Mouse (Mus musculus): ENCODE measurements around the gene Fcamr. TPM values are rescaled to one million over a fixed set of nuclear protein-coding genes. Genes with fewer than 3 reads are reported as not detected.
A peak's percentile ranks its signal among the peaks of the same experiment; 100 is the strongest.

The Fcamr gene
- total and polyA plus RNA-seq, 3 experiments, result 0.17 to 1.7 TPM; not detected in 1

DNA sequence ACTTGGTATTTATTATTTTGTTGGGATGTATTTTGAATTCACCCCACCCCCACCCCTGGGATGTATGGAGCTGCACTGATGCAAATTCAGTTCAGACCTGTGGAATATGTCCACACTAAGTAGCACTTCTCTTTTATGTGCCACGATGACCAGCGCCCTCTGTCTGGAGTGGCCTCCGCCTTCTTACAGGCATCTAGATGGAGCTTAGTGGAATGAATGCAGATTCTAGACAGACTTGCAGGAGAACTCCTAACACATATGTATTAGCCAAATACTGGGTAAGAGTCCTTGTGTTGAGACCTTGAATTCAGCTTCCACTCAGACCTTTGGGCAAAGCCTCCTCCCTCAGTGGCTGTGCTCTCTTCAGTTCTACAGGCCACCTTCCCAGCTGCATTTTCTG lies 10.2 kb downstream of the Fcamr start:
- dilution Hi-C loops (cut with MboI; ENCODE audit: extremely low pct_ligation_motif_present, extremely low pct_unique_long_range_greater_than_20kb, low sequenced_read_pairs), result no loop called here

DNA sequence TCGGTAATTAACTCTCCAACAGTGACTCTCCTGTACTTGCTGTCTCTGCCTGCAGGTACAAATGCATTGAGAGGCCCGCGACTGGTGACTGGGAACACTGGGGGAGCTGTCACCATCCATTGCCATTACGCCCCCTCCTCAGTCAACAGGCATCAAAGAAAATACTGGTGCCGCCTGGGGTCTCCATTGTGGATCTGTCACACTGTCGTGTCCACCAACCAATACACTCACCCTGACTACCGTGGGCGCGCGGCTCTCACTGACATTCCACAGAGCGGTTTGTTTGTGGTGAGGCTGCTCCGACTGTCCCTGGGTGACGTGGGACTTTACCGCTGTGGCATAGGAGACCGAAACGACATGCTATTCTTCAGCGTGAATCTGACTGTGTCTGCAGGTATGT lies 10.6 kb downstream of the Fcamr start:
- Histone ChIP-seq H3K9ac (ENCODE audit: insufficient read depth, low read depth) (no peak overlapping the region), H3K27me3 (replicated peaks) (no peaks in the 10 kb centered on the region), H3K4me1 (ENCODE audit: control insufficient read depth in 1 of 2, insufficient read depth in 2 of 2) (no peaks in the 10 kb centered on the region), H3K79me2 (replicated peaks; ENCODE audit: control insufficient read depth, extremely low read depth, insufficient read depth, poor library complexity, severe bottlenecking) (no peaks in the 10 kb centered on the region), H3K36me3 (replicated peaks in 1 of 2; ENCODE audit: control insufficient read depth in 1 of 2, insufficient read depth in 1 of 2, low read length in 1 of 2) (peaks cover 0 to 12% of the 10 kb centered on the region in 2 experiments), H3K4me3 (replicated peaks in 1 of 3; ENCODE audit: low read depth in 2 of 3, low read length in 2 of 3, poor library complexity in 1 of 3) (no peak overlapping the region), H3K27ac (ENCODE audit: insufficient read depth, low read depth) (no peak overlapping the region), H3K4me2 (ENCODE audit: insufficient read depth, low read depth, poor library complexity, severe bottlenecking) (no peak overlapping the region), H3K9me3 (replicated peaks; ENCODE audit: low read length) (no peaks in the 10 kb centered on the region)
- dilution Hi-C loops (cut with MboI; ENCODE audit: extremely low pct_ligation_motif_present, extremely low pct_unique_long_range_greater_than_20kb, low sequenced_read_pairs), result no loop called here
- in situ Hi-C loops (cut with MboI; ENCODE audit: low pct_ligation_motif_present, low pct_unique_long_range_greater_than_20kb, low sequenced_read_pairs), result no loop called here
- DNase-seq (ENCODE audit: extremely low read depth), result no peak
- TF ChIP-seq SIN3A (IDR thresholded peaks at IDR 0.05; ENCODE audit: low read length), result no peak

More for the DNA sequence above, 10.2 kb downstream of the Fcamr start:
- no peak for DNase-seq (ENCODE audit: extremely low read depth)
- no peaks in the 10 kb centered on the region for H3K4me1 ChIP-seq (ENCODE audit: control insufficient read depth in 1 of 2, insufficient read depth in 2 of 2)
- H3K4me2 ChIP-seq (ENCODE audit: insufficient read depth, low read depth, poor library complexity, severe bottlenecking), result no peak overlapping the region
- TF ChIP-seq E2F4 (IDR thresholded peaks at IDR 0.05; ENCODE audit: insufficient replicate concordance, low read depth, low read length), result no peak
- TF ChIP-seq NRF1 (IDR thresholded peaks at IDR 0.05; ENCODE audit: low read depth, low read length), result no peak
- TF ChIP-seq USF1 (IDR thresholded peaks at IDR 0.05; ENCODE audit: low read depth, low read length), result no peak
- TF ChIP-seq RCOR1 (conservative IDR thresholded peaks at IDR 0.05; ENCODE audit: low read depth, low read length), result no peak
- no peak for TF ChIP-seq NELFE (IDR thresholded peaks at IDR 0.05; ENCODE audit: low read depth, low read length)
- no peak for TF ChIP-seq MAZ (IDR thresholded peaks at IDR 0.05; ENCODE audit: low read depth, low read length)
- TF ChIP-seq ZC3H11A (IDR thresholded peaks at IDR 0.05; ENCODE audit: low read depth, low read length), result no peak
- TF ChIP-seq MXI1 (IDR thresholded peaks at IDR 0.05; ENCODE audit: low read depth, low read length), result no peak
- no peak for TF ChIP-seq UBTF (IDR thresholded peaks at IDR 0.05; ENCODE audit: low read depth, low read length)
- in situ Hi-C loops (cut with MboI; ENCODE audit: low pct_ligation_motif_present, low pct_unique_long_range_greater_than_20kb, low sequenced_read_pairs), result no loop called here
- H3K27me3 ChIP-seq (replicated peaks), result no peaks in the 10 kb centered on the region
- no peak overlapping the region for H3K9ac ChIP-seq (ENCODE audit: insufficient read depth, low read depth)
- H3K27ac ChIP-seq (ENCODE audit: insufficient read depth, low read depth), result no peak overlapping the region
- H3K4me3 ChIP-seq (replicated peaks in 1 of 3; ENCODE audit: low read depth in 2 of 3, low read length in 2 of 3, poor library complexity in 1 of 3), result no peak overlapping the region
- H3K79me2 ChIP-seq (replicated peaks; ENCODE audit: control insufficient read depth, extremely low read depth, insufficient read depth, poor library complexity, severe bottlenecking), result no peaks in the 10 kb centered on the region
- H3K36me3 ChIP-seq (replicated peaks in 1 of 2; ENCODE audit: control insufficient read depth in 1 of 2, insufficient read depth in 1 of 2, low read length in 1 of 2), result peaks cover 0 to 12% of the 10 kb centered on the region in 2 experiments
- H3K9me3 ChIP-seq (replicated peaks; ENCODE audit: low read length), result no peaks in the 10 kb centered on the region

DNA sequence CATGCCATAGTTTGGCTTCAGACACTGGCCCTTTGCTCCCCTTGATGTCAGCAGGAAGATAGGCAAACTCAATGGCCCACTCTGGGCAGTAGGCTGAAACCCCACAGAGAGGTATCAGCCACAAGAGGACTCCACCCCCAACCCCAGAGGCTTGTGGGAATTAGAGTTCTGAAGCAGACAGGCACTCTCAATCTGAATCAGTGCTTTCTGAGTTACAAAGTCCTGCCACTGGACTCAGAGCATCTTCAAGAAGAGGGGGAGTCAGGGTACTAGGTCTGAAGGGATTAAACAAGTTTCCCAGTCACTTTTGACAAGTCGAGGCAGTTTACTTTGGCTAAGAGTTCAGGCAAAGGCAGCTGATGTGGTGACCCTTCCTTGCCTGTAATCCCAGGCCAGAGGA lies 19.0 kb downstream of the Fcamr start:
- dilution Hi-C loops (cut with MboI; ENCODE audit: extremely low pct_ligation_motif_present, extremely low pct_unique_long_range_greater_than_20kb, low sequenced_read_pairs), result no loop called here
- Histone ChIP-seq H3K27ac (ENCODE audit: insufficient read depth, low read depth) (no peak overlapping the region; the same call in 1 of the 2 replicates), H3K9me3 (replicated peaks; ENCODE audit: low read length) (no peaks in the 10 kb centered on the region), H3K4me3 (replicated peaks in 1 of 3; ENCODE audit: low read depth in 2 of 3, low read length in 2 of 3, poor library complexity in 1 of 3) (no peak overlapping the region), H3K79me2 (replicated peaks; ENCODE audit: control insufficient read depth, extremely low read depth, insufficient read depth, poor library complexity, severe bottlenecking) (no peaks in the 10 kb centered on the region), H3K27me3 (replicated peaks) (no peaks in the 10 kb centered on the region), H3K4me2 (ENCODE audit: insufficient read depth, low read depth, poor library complexity, severe bottlenecking) (peak overlapping the region; percentile 80; the same call in 1 of the 2 replicates), H3K4me1 (ENCODE audit: control insufficient read depth in 1 of 2, insufficient read depth in 2 of 2) (peaks cover 25 to 60% of the 10 kb centered on the region in 2 experiments), H3K36me3 (replicated peaks in 1 of 2; ENCODE audit: control insufficient read depth in 1 of 2, insufficient read depth in 1 of 2, low read length in 1 of 2) (no peaks in the 10 kb centered on the region), H3K9ac (ENCODE audit: insufficient read depth, low read depth) (no peak overlapping the region)
- in situ Hi-C loops (cut with MboI; ENCODE audit: low pct_ligation_motif_present, low pct_unique_long_range_greater_than_20kb, low sequenced_read_pairs), result no loop called here
- peak; percentile 61 for DNase-seq (ENCODE audit: extremely low read depth)
- peak; percentile 52 for TF ChIP-seq JUND (conservative IDR thresholded peaks at IDR 0.05; ENCODE audit: low read depth, low read length)
- peak; percentile 47; the same call in 1 of the 2 replicates for TF ChIP-seq ELF1 (IDR thresholded peaks at IDR 0.05; ENCODE audit: low read depth, low read length)
- TF ChIP-seq BHLHE40 (IDR thresholded peaks at IDR 0.05; ENCODE audit: low read depth, low read length), result 0 out of 2 replicates have a peak, but pooled peaks have one; percentile 52
- TF ChIP-seq GABPA (IDR thresholded peaks at IDR 0.05; ENCODE audit: insufficient replicate concordance, low read depth, low read length), result no peak
- TF ChIP-seq KAT2A (IDR thresholded peaks at IDR 0.05; ENCODE audit: insufficient replicate concordance, low read length), result 0 out of 2 replicates have a peak, but pooled peaks have one; percentile 55
- TF ChIP-seq EP300 (IDR thresholded peaks at IDR 0.05; ENCODE audit: low read length), result peak; percentile 61
- TF ChIP-seq POLR2A (IDR thresholded peaks at IDR 0.05; ENCODE audit: low read depth, low read length), result peak; percentile 36; the same call in 1 of the 2 replicates
- TF ChIP-seq NELFE (IDR thresholded peaks at IDR 0.05; ENCODE audit: low read depth, low read length), result no peak
- TF ChIP-seq PAX5 (IDR thresholded peaks at IDR 0.05; ENCODE audit: low read length), result no peak
- peak; percentile 41; the same call in 1 of the 2 replicates for TF ChIP-seq MAX (IDR thresholded peaks at IDR 0.05; ENCODE audit: low read length)
- TF ChIP-seq TBP (conservative IDR thresholded peaks at IDR 0.05; ENCODE audit: low read depth, low read length), result 0 out of 2 replicates have a peak, but pooled peaks have one; percentile 61
- 0 out of 2 replicates have a peak, but pooled peaks have one; percentile 53 for TF ChIP-seq RCOR1 (conservative IDR thresholded peaks at IDR 0.05; ENCODE audit: low read depth, low read length)
- TF ChIP-seq IRF4 (IDR thresholded peaks at IDR 0.05; ENCODE audit: low read depth, low read length), result peak; percentile 94
- no peak for TF ChIP-seq ZMIZ1 (IDR thresholded peaks at IDR 0.05; ENCODE audit: low read depth, low read length)
- no peak for TF ChIP-seq ZC3H11A (IDR thresholded peaks at IDR 0.05; ENCODE audit: low read depth, low read length)
- no peak for TF ChIP-seq ZKSCAN1 (IDR thresholded peaks at IDR 0.05; ENCODE audit: borderline replicate concordance, low read depth, low read length)
- peak; percentile 66; the same call in 1 of the 2 replicates for TF ChIP-seq CHD2 (IDR thresholded peaks at IDR 0.05; ENCODE audit: low read length)
- peak; percentile 76 for TF ChIP-seq MAZ (IDR thresholded peaks at IDR 0.05; ENCODE audit: low read depth, low read length)
- TF ChIP-seq USF2 (conservative IDR thresholded peaks at IDR 0.05; ENCODE audit: low read depth, low read length), result no peak
- TF ChIP-seq CHD1 (IDR thresholded peaks at IDR 0.05; ENCODE audit: low read depth, low read length), result no peak
